Mouse (Mus musculus): Measurements from ENCODE around the gene Nbeal2.

- TF ChIP-seq CTCF (IDR thresholded peaks at IDR 0.05; ENCODE audit: low read depth, low read length) (no peak), POLR2A (IDR thresholded peaks at IDR 0.05; ENCODE audit: extremely low read depth, insufficient read depth, low read length) (no peak)
Observed at GRCm38 (mm10) chr9:110633882-110634281, 20.1 kb downstream of the Nbeal2 start.
